Mouse (Mus musculus) retina, adult 2 months (tissue): ENCODE results near the gene Lrriq1.

Experiments
- DNase-seq: peaks from one replicate; pipeline ENCODE4 v3.0.0-alpha.2; 2012; ENCODE audit warnings: low read depth, low spot score

Lrriq1 gene

GRCm38 (mm10) chr10:103029132-103029729 lies 206.9 kb downstream of the Lrriq1 start:
- no peak for DNase-seq

- no peak for DNase-seq
Measured at GRCm38 (mm10) chr10:103028253-103029131, 207.6 kb downstream of the Lrriq1 start.

- DNase-seq, result no peak
Measured at GRCm38 (mm10) chr10:103027931-103028252, 208.2 kb downstream of the Lrriq1 start.

- no peak for DNase-seq
Measured at GRCm38 (mm10) chr10:103027226-103027930, 208.7 kb downstream of the Lrriq1 start.

- no peak for DNase-seq
Measured at GRCm38 (mm10) chr10:103026636-103027225, 209.4 kb downstream of the Lrriq1 start.

GRCm38 (mm10) chr10:103002556-103002955 lies 233.6 kb downstream of the Lrriq1 start:
- DNase-seq, result no peak

- no peak for DNase-seq
Measured at GRCm38 (mm10) chr10:103000902-103001301, 235.2 kb downstream of the Lrriq1 start.

- no peak for DNase-seq
Measured at GRCm38 (mm10) chr10:102999584-102999983, 236.5 kb downstream of the Lrriq1 start.
